ENCODE assay signal across 8 mouse cellular contexts in the genomic region with DNA sequence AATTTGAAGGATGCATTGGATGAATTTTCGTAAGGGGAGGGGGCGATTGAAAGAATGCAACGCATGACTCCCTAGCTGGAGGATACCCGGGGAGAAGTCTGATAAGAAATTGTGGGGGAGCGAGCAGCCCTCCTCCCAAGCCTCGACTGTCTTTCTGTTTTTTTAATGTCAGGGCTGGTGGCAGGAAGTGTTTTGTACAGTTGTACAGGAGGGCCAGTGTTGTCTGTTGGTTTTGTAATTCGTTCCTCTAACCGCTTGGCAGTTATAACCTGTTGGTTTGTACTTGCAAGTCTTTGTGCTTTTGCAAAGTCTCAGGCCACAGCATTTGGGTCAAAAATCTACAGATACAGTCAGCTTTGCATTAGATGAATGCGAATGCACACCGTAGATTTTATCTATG. TPM values are rescaled to one million over a fixed set of nuclear protein-coding genes. Genes with fewer than 3 reads are reported as not detected.
DNase-seq lines count a peak whose midpoint lies in the region; ATAC-seq and TF ChIP-seq lines count a peak whose summit lies in the region.

No protein-coding gene starts in this region.

- no peaks in the 10 kb centered on the region for H3K36me3 ChIP-seq in embryonic facial prominence, embryonic 12.5 days
- H3K36me3 ChIP-seq in limb, embryonic 10.5 days = peaks cover 6% of the 10 kb centered on the region; the same call in 1 of the 2 replicates
- no peaks in the 10 kb centered on the region for H3K36me3 ChIP-seq in neural tube, embryonic 15.5 days

- DNase-seq in left cerebral cortex, adult 2 months (ENCODE audit: extremely low spot score in 1 of 2, low spot score in 2 of 2) = no peak
- DNase-seq in left cerebral cortex, postnatal 10 days (ENCODE audit: extremely low spot score in 1 of 2, low spot score in 2 of 2) = no peak
- DNase-seq in limb, embryonic 10.5 days (ENCODE audit: low spot score) = no peak
- no peak for DNase-seq in embryo, embryonic 10.5 days (ENCODE audit: low spot score)
- DNase-seq in cerebellum, adult 11 months = no peak
- DNase-seq in lung, postnatal 14 days = no peak

- TF ChIP-seq CTCF in left cerebral cortex, adult 2 months (IDR thresholded peaks at IDR 0.05) = no peak

- no peaks in the 10 kb centered on the region for H3K9me3 ChIP-seq in embryonic facial prominence, embryonic 12.5 days
- H3K9me3 ChIP-seq in limb, embryonic 10.5 days (replicated peaks) = no peaks in the 10 kb centered on the region
- no peaks in the 10 kb centered on the region for H3K9me3 ChIP-seq in neural tube, embryonic 15.5 days (replicated peaks)

- H3K4me2 ChIP-seq in embryonic facial prominence, embryonic 12.5 days (replicated peaks) = peak overlapping the region; percentile 76
- peak overlapping the region; percentile 86 for H3K4me2 ChIP-seq in neural tube, embryonic 15.5 days

- intact Hi-C loops in left cerebral cortex, adult 2 months (cut with DNase I) = loop anchor here (2.0 to 5.0 kb wide), 3 partner anchors 23 to 189 kb away; partner anchors contain the start of genes Fbxo9, Gclc and Ick
- intact Hi-C loops in left cerebral cortex, postnatal 10 days (cut with DNase I) = loop anchor here (5.0 kb wide), 3 partner anchors 49 to 111 kb away; no protein-coding TSS in a partner anchor

- H3K9ac ChIP-seq in embryonic facial prominence, embryonic 12.5 days = peak overlapping the region; percentile 74
- H3K9ac ChIP-seq in neural tube, embryonic 15.5 days (replicated peaks) = peak overlapping the region; percentile 86

- peak overlapping the region; percentile 87 for H3K27ac ChIP-seq in left cerebral cortex, adult 2 months
- no peak overlapping the region for H3K27ac ChIP-seq in embryonic facial prominence, embryonic 12.5 days
- peak overlapping the region; percentile 95 for H3K27ac ChIP-seq in limb, embryonic 10.5 days
- peak overlapping the region; percentile 96 for H3K27ac ChIP-seq in neural tube, embryonic 15.5 days (replicated peaks)

- no peak for ATAC-seq in embryonic facial prominence, embryonic 12.5 days (ENCODE audit: insufficient number of reproducible peaks, insufficient read depth, low FRiP score, low TSS enrichment)
- no peak for ATAC-seq in neural tube, embryonic 15.5 days (ENCODE audit: low FRiP score)

- H3K4me3 ChIP-seq in left cerebral cortex, adult 2 months = peak overlapping the region; percentile 81
- peak overlapping the region; percentile 72 for H3K4me3 ChIP-seq in embryonic facial prominence, embryonic 12.5 days
- H3K4me3 ChIP-seq in limb, embryonic 10.5 days = peak overlapping the region; percentile 98
- H3K4me3 ChIP-seq in neural tube, embryonic 15.5 days (replicated peaks) = peak overlapping the region; percentile 96

- H3K27me3 ChIP-seq in embryonic facial prominence, embryonic 12.5 days = no peaks in the 10 kb centered on the region
- H3K27me3 ChIP-seq in limb, embryonic 10.5 days (ENCODE audit: low read depth, poor library complexity, severe bottlenecking) = no peaks in the 10 kb centered on the region
- no peaks in the 10 kb centered on the region for H3K27me3 ChIP-seq in neural tube, embryonic 15.5 days (replicated peaks)

- peaks cover 22% of the 10 kb centered on the region for H3K4me1 ChIP-seq in embryonic facial prominence, embryonic 12.5 days
- H3K4me1 ChIP-seq in limb, embryonic 10.5 days = peaks cover 30% of the 10 kb centered on the region
- peaks cover 34% of the 10 kb centered on the region for H3K4me1 ChIP-seq in neural tube, embryonic 15.5 days

- WGBS in embryonic facial prominence, embryonic 12.5 days = 24% methylated on average over 10 of the region's 10 CpGs
- whole genome bisulfite sequencing in limb, embryonic 10.5 days = 30% methylated on average over 10 of the region's 10 CpGs
- WGBS in neural tube, embryonic 15.5 days = 12% methylated on average over 10 of the region's 10 CpGs

RNA-seq across cellular contexts. Expression of gene Elovl5, which starts 1.0 kb away (rescaled TPM):
- 10 to 100 TPM; 60.4 to 62.7 TPM for total RNA-seq in left cerebral cortex, adult 2 months (2021)
- total RNA-seq in left cerebral cortex, postnatal 10 days (2021) = 10 to 100 TPM; 79.5 to 82.7 TPM
- 74.7 and 76.7 TPM in 2 replicates for polyA plus RNA-seq in embryonic facial prominence, embryonic 12.5 days (2016; fragmentation: Nextera tagmentation; extraction: Ambion mirVana)
- polyA plus RNA-seq in limb, embryonic 10.5 days (2016; fragmentation: Nextera tagmentation; extraction: Ambion mirVana) = 91.1 and 92.8 TPM in 2 replicates
- polyA plus RNA-seq in neural tube, embryonic 15.5 days (2015; fragmentation: Nextera tagmentation; extraction: Ambion mirVana) = 61.8 and 70.4 TPM in 2 replicates
